Mouse (Mus musculus): Measurements from ENCODE around the gene Pxmp4. TPM values are rescaled to one million over a fixed set of nuclear protein-coding genes. Genes with fewer than 3 reads are reported as not detected.

Pxmp4 gene
- polyA plus RNA-seq, 1 experiment from 2014 or later: 52.8 TPM

DNA sequence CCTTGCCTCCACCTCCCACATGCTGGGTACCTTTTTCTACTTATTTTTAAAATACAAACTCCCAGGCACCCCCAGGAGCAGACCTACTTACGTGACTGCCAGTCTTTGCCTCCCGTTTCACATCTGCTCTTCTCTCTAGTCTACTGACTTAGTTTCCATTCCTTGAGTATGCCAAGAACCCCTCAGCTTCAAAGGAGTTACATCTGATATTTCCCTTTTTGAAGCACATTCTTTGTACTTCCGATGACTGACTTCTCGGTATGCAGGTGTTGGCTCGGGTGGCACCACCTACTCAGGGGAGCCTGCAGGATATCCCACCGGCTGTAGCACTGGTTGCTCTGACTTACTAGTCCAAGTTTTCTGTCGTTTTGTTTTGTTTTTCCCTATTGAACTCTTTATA lies 648 bp upstream of the Pxmp4 start:
- H3K4me2 ChIP-seq (replicated peaks; ENCODE audit: low read depth): peak overlapping the region; percentile 54
- H3K27me3 ChIP-seq (ENCODE audit: control insufficient read depth, insufficient read depth, low read length): no peaks in the 10 kb centered on the region
- DNase-seq (ENCODE audit: low spot score): no peak
- no peaks in the 10 kb centered on the region for H3K9me3 ChIP-seq (ENCODE audit: control insufficient read depth, low read length)
- TF ChIP-seq EP300 (optimal IDR thresholded peaks at IDR 0.05): no peak
- no peak for TF ChIP-seq CTCF (IDR thresholded peaks at IDR 0.05; ENCODE audit: low read depth)
- no peak overlapping the region for H3K9ac ChIP-seq (ENCODE audit: low read length)
- H3K27ac ChIP-seq (replicated peaks): peak overlapping the region; percentile 50; the same call in 1 of the 2 replicates
- H3K36me3 ChIP-seq (ENCODE audit: control insufficient read depth, insufficient read depth, low read length): no peaks in the 10 kb centered on the region
- ATAC-seq (ENCODE audit: low FRiP score, low TSS enrichment): no peak
- WGBS: 23% methylated on average over 7 of the region's 7 CpGs
- H3K4me3 ChIP-seq (ENCODE audit: low read depth, low read length): peak overlapping the region; percentile 86
- H3K4me1 ChIP-seq (replicated peaks; ENCODE audit: control insufficient read depth, insufficient read depth): no peaks in the 10 kb centered on the region; the same call in 1 of the 2 replicates

DNA sequence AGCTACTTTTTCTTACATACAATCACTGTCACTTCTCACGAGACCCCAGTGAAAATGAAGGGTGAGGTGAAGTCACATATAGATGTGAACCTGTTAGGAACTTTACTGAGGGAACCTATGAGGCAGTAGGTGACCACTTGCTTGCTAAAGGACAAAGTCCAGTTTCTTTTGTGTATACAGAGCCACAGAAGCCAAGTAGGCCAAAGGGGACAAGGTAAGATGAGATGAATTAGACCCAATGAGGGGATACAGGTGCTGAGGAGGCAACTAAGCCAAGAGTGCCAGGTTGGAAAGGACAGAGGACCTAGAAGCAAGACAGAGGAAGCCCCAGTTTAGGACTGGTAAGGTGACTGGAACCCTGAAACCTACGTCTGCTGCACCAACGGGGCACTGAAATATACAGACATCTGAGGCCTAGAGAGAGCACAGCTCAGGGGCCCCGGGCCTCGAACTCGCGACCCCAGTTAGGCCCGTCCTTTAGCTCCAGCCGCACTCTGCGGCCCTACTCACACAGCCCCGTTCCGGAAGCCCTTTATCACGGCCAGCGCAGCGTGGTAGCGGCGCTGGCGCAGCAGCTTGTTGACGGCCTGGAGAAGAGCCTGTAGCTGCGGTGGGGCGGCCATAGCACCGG lies 386 bp downstream of the Pxmp4 start:
- Histone ChIP-seq H3K9ac (ENCODE audit: low read length) (peak overlapping the region; percentile 96), H3K27ac (replicated peaks) (peak overlapping the region; percentile 93), H3K36me3 (ENCODE audit: control insufficient read depth, insufficient read depth, low read length) (no peaks in the 10 kb centered on the region), H3K9me3 (ENCODE audit: control insufficient read depth, low read length) (no peaks in the 10 kb centered on the region), H3K27me3 (ENCODE audit: control insufficient read depth, insufficient read depth, low read length) (no peaks in the 10 kb centered on the region), H3K4me2 (replicated peaks; ENCODE audit: low read depth) (peak overlapping the region; percentile 85), H3K4me1 (replicated peaks; ENCODE audit: control insufficient read depth, insufficient read depth) (no peaks in the 10 kb centered on the region; the same call in 1 of the 2 replicates), H3K4me3 (ENCODE audit: low read depth, low read length) (peak overlapping the region; percentile 86)
- no peak for TF ChIP-seq EP300 (optimal IDR thresholded peaks at IDR 0.05)
- no peak for TF ChIP-seq CTCF (IDR thresholded peaks at IDR 0.05; ENCODE audit: low read depth)
- 13% methylated on average over 22 of the region's 22 CpGs for WGBS
- peak; percentile 67 for DNase-seq (ENCODE audit: low spot score)
- ATAC-seq (ENCODE audit: low FRiP score, low TSS enrichment): peak; percentile 66

DNA sequence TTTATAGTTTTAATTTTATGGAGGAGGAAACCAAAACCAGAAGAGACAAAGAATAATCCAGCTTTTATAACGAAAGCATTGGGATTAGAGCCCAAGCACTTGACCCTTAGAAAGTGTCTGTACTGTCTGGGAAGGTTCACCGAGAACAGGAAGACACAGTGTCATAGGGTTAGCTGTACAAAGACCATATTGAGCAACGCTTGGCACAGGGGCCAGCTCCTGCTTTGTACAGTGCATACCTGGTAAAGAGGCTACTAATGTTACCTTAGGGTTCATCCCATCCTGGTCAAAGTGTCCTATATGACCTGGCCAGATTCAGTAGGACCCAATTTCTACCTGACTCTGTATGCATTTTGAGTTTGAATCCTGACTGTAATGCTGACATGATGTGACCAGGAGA lies 2.2 kb downstream of the Pxmp4 start:
- no peak overlapping the region for H3K4me2 ChIP-seq (replicated peaks; ENCODE audit: low read depth)
- H3K9ac ChIP-seq (ENCODE audit: low read length): no peak overlapping the region
- no peak overlapping the region for H3K4me3 ChIP-seq (ENCODE audit: low read depth, low read length)
- H3K9me3 ChIP-seq (ENCODE audit: control insufficient read depth, low read length): no peaks in the 10 kb centered on the region
- WGBS: 74% methylated on average over 3 of the region's 3 CpGs
- H3K27ac ChIP-seq (replicated peaks): no peak overlapping the region
- H3K27me3 ChIP-seq (ENCODE audit: control insufficient read depth, insufficient read depth, low read length): no peaks in the 10 kb centered on the region
- no peak for DNase-seq (ENCODE audit: low spot score)
- H3K4me1 ChIP-seq (replicated peaks; ENCODE audit: control insufficient read depth, insufficient read depth): no peaks in the 10 kb centered on the region; the same call in 1 of the 2 replicates
- no peak for ATAC-seq (ENCODE audit: low FRiP score, low TSS enrichment)
- H3K36me3 ChIP-seq (ENCODE audit: control insufficient read depth, insufficient read depth, low read length): no peaks in the 10 kb centered on the region
- TF ChIP-seq EP300 (optimal IDR thresholded peaks at IDR 0.05): no peak
- TF ChIP-seq CTCF (IDR thresholded peaks at IDR 0.05; ENCODE audit: low read depth): no peak

DNA sequence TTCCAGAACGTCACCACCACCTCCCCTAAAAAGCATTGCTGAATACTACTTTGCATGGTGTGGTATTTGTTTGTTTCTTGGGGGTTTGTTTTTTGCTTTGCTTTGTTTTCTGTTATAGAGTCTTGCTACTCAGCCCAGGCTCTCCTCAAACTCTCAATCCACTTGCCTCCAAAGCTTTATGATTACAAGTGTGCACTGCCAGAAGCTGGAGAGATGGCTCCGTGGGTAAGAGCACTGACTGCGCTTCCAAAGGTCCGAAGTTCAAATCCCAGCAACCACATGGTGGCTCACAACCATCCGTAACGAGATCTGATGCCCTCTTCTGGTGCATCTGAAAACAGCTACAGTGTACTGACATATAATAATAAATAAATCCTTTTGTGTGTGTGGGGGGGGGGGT lies 2.9 kb downstream of the Pxmp4 start:
- Histone ChIP-seq H3K4me3 (ENCODE audit: low read depth, low read length) (no peak overlapping the region), H3K4me1 (replicated peaks; ENCODE audit: control insufficient read depth, insufficient read depth) (no peaks in the 10 kb centered on the region; the same call in 1 of the 2 replicates), H3K36me3 (ENCODE audit: control insufficient read depth, insufficient read depth, low read length) (no peaks in the 10 kb centered on the region), H3K27ac (replicated peaks) (no peak overlapping the region), H3K27me3 (ENCODE audit: control insufficient read depth, insufficient read depth, low read length) (no peaks in the 10 kb centered on the region), H3K9me3 (ENCODE audit: control insufficient read depth, low read length) (no peaks in the 10 kb centered on the region), H3K4me2 (replicated peaks; ENCODE audit: low read depth) (no peak overlapping the region), H3K9ac (ENCODE audit: low read length) (no peak overlapping the region)
- 74% methylated on average over 6 of the region's 6 CpGs for WGBS
- ATAC-seq (ENCODE audit: low FRiP score, low TSS enrichment) (no peak), DNase-seq (ENCODE audit: low spot score) (no peak)
- TF ChIP-seq EP300 (optimal IDR thresholded peaks at IDR 0.05) (no peak), CTCF (IDR thresholded peaks at IDR 0.05; ENCODE audit: low read depth) (peak; percentile 41)

DNA sequence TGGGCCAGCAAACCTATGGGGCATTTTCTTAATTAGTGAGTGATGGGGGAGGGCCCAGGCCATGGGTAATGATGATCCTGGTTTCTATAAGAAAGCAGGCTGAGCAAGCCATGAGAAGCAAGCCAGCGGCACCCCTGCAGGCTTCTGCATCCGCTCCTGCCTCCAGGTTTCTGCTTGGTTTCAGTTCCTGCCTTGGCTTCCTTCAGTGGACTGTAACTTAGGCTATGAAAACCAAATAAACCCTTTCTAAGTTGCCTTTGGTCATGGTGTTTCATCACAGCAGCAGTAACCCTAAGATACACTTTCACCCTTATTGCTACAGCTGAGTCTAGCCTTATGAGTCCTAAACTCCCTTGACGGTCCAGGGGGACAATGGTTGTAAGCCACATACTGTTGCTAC lies 6.1 kb downstream of the Pxmp4 start:
- Histone ChIP-seq H3K27me3 (ENCODE audit: control insufficient read depth, insufficient read depth, low read length) (no peaks in the 10 kb centered on the region), H3K4me1 (replicated peaks; ENCODE audit: control insufficient read depth, insufficient read depth) (no peaks in the 10 kb centered on the region), H3K27ac (replicated peaks) (no peak overlapping the region), H3K4me2 (replicated peaks; ENCODE audit: low read depth) (no peak overlapping the region), H3K9ac (ENCODE audit: low read length) (no peak overlapping the region), H3K36me3 (ENCODE audit: control insufficient read depth, insufficient read depth, low read length) (peaks cover 5% of the 10 kb centered on the region; the same call in 1 of the 2 replicates), H3K9me3 (ENCODE audit: control insufficient read depth, low read length) (no peaks in the 10 kb centered on the region), H3K4me3 (ENCODE audit: low read depth, low read length) (no peak overlapping the region)
- 81% methylated on average over 3 of the region's 3 CpGs for WGBS
- no peak for TF ChIP-seq CTCF (IDR thresholded peaks at IDR 0.05; ENCODE audit: low read depth)
- DNase-seq (ENCODE audit: low spot score) (no peak), ATAC-seq (ENCODE audit: low FRiP score, low TSS enrichment) (no peak)

DNA sequence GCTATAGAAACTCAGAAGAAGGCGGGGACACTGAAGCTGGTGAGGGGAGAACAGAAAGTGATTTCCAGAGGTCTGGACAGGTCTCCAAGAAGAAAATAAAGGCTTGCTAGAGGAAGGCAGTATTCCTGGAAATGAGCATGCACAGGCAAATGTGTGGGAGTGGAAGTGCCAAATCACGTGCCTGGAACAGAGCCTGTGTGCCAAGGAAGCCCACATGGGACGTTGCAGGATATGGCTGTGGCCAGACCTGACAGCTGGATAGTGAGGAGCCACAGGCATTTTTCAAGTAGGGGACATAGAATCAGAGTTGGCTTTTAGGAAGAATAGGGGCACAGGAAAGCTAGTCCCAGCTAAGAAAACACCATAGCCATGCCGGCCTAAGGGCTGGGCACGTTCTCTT lies 7.7 kb downstream of the Pxmp4 start:
- DNase-seq (ENCODE audit: low spot score) (no peak), ATAC-seq (ENCODE audit: low FRiP score, low TSS enrichment) (no peak)
- Histone ChIP-seq H3K4me1 (replicated peaks; ENCODE audit: control insufficient read depth, insufficient read depth) (no peaks in the 10 kb centered on the region), H3K4me2 (replicated peaks; ENCODE audit: low read depth) (no peak overlapping the region), H3K4me3 (ENCODE audit: low read depth, low read length) (no peak overlapping the region), H3K9ac (ENCODE audit: low read length) (no peak overlapping the region), H3K27me3 (ENCODE audit: control insufficient read depth, insufficient read depth, low read length) (no peaks in the 10 kb centered on the region), H3K27ac (replicated peaks) (peak overlapping the region; percentile 35; the same call in 1 of the 2 replicates), H3K9me3 (ENCODE audit: control insufficient read depth, low read length) (no peaks in the 10 kb centered on the region), H3K36me3 (ENCODE audit: control insufficient read depth, insufficient read depth, low read length) (peaks cover 5% of the 10 kb centered on the region; the same call in 1 of the 2 replicates)
- WGBS: 67% methylated on average over 5 of the region's 5 CpGs
- TF ChIP-seq CTCF (IDR thresholded peaks at IDR 0.05; ENCODE audit: low read depth) (no peak), EP300 (optimal IDR thresholded peaks at IDR 0.05) (no peak)
